Mouse (Mus musculus) heart, adult 2 months (tissue): ENCODE results near the gene Tirap.

Source experiments
- CTCF ChIP-seq: fragments of 200-600 bp; IDR thresholded peaks from 2 replicates; pipeline ENCODE4 v1.8.1; 2022; ENCODE audit warnings: antibody characterized with exemption, mild to moderate bottlenecking, moderate library complexity
- EP300 ChIP-seq: fragments of 200-500 bp; IDR thresholded peaks from 2 replicates; pipeline ENCODE4 v1.6.1; 2011; ENCODE audit warnings: low read depth, low read length, control low read depth; ENCODE audit not compliant: insufficient read depth
- POLR2A ChIP-seq: fragments of 200-500 bp; IDR thresholded peaks from 2 replicates; pipeline ENCODE4 v1.6.1; 2011; ENCODE audit warnings: mild to moderate bottlenecking, low read depth, low read length, control low read depth; ENCODE audit not compliant: insufficient read depth

GRCm38 (mm10) chr9:35176124-35176659 is 23.9 kb downstream of the Tirap start:
- no peak for TF ChIP-seq POLR2A
- TF ChIP-seq EP300 = no peak; the same call in 1 of the 2 replicates
- no peak for TF ChIP-seq CTCF
